Mouse (Mus musculus) hindbrain, embryonic 10.5 days (tissue): ENCODE results near the gene Chrnb4. TPM values are rescaled to one million over a fixed set of nuclear protein-coding genes. Genes with fewer than 3 reads are reported as not detected.

Experiments
- DNase-seq: peaks from one replicate; pipeline ENCODE4 v3.0.0-alpha.2; 2017; ENCODE audit warnings: low spot score
- H3K27ac ChIP-seq: fragments of 300-500 bp; sonication (generic); 2 replicates; pipeline ENCODE4 v1.5.1; 2016; ENCODE audit warnings: mild to moderate bottlenecking, moderate library complexity
- H3K27me3 ChIP-seq: fragments of 300-500 bp; sonication (generic); 2 replicates; pipeline ENCODE4 v1.6.1; 2016; ENCODE audit warnings: mild to moderate bottlenecking; ENCODE audit not compliant: poor library complexity, insufficient read depth, severe bottlenecking
- H3K36me3 ChIP-seq: fragments of 300-500 bp; sonication (generic); 2 replicates; pipeline ENCODE4 v1.6.1; 2016; ENCODE audit warnings: mild to moderate bottlenecking, moderate library complexity
- H3K4me1 ChIP-seq: fragments of 300-500 bp; sonication (generic); replicated peaks from 2 replicates; pipeline ENCODE4 v1.6.1; 2016; ENCODE audit warnings: mild to moderate bottlenecking
- H3K4me3 ChIP-seq: fragments of 300-500 bp; sonication (generic); 2 replicates; pipeline ENCODE4 v1.5.1; 2016; ENCODE audit warnings: mild to moderate bottlenecking, moderate library complexity
- H3K9me3 ChIP-seq: fragments of 300-500 bp; sonication (generic); 2 replicates; pipeline ENCODE4 v1.6.1; 2016; ENCODE audit warnings: mild to moderate bottlenecking, moderate library complexity
- WGBS: fragments of 180-500 bp; shearing (Covaris S2); methylation state at CpG from one replicate; pipeline ENCODE4 v1.1.7; 2016; 5-methylcytosine and 5-hydroxymethylcytosine counted together
- polyA plus RNA-seq: library from polyadenylated mRNA; unstranded; fragments of >200 nt; fragmentation: Nextera tagmentation; extraction: Ambion mirVana; gene quantifications from 2 replicates; pipeline ENCODE4 v1.2.1, GENCODE M21; 2016

Chrnb4 gene
- polyA plus RNA-seq, 1 experiment from 2014 or later = 4.4 TPM

DNA sequence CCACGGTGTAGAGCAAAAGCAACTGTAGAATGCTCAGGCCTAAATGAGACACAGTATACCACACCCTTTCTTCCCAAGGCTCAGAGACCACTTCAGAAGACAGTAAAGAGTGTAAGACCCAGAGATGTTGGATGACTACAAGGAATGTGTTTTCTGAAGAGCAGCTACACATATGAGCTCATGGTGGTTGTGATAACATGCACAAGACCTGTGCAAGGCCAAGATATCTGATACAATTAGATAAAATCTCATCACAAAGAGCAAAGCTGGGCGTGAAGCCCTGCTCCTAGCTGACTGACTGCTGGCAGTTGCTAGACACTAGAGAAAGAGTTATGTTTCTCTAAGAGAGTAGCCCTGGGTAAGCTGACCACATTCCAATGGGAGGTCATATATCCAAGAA lies 38.9 kb downstream of the Chrnb4 start:
- H3K4me1 ChIP-seq = peaks cover 6% of the 10 kb centered on the region; the same call in 1 of the 2 replicates
- WGBS = 88% methylated on average over 2 of the region's 2 CpGs

GRCm38 (mm10) chr9:55003609-55004008 lies 45.0 kb downstream of the Chrnb4 start:
- no peak for DNase-seq
- H3K4me3 ChIP-seq = no peak overlapping the region
- no peaks in the 10 kb centered on the region for H3K9me3 ChIP-seq
- H3K27ac ChIP-seq = no peak overlapping the region
- 84% methylated on average over 4 of the region's 4 CpGs for WGBS
- H3K36me3 ChIP-seq = no peaks in the 10 kb centered on the region
- no peaks in the 10 kb centered on the region for H3K27me3 ChIP-seq
- no peaks in the 10 kb centered on the region for H3K4me1 ChIP-seq

More for the DNA sequence above, 38.9 kb downstream of the Chrnb4 start:
- Histone ChIP-seq H3K27ac (no peak overlapping the region), H3K9me3 (no peaks in the 10 kb centered on the region), H3K4me3 (no peak overlapping the region), H3K27me3 (no peaks in the 10 kb centered on the region), H3K36me3 (no peaks in the 10 kb centered on the region)
- no peak for DNase-seq

DNA sequence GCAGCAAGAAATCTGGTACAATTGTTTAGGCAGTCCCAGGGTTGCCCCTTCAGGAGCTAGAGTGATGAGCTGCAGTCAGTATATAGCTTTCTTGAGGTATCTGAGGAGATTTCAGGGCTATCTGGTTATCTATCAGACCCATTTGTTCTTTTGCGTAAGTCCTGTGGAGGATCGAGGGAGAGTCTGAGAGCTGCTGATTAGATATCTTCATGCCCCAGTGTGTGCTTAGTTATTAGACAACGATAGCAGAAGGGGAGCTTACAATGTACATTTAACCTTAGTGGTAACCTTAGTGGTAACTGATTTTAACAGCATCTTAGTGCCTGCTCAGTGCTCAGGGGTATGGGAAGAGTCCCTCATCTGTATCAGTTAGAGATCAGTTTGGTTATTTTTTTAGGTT lies 52.9 kb downstream of the Chrnb4 start:
- DNase-seq = no peak
- WGBS = 85% methylated on average over 3 of the region's 3 CpGs
- no peaks in the 10 kb centered on the region for H3K4me1 ChIP-seq

GRCm38 (mm10) chr9:54994381-54994780 lies 54.2 kb downstream of the Chrnb4 start:
- Histone ChIP-seq H3K27me3 (no peaks in the 10 kb centered on the region), H3K27ac (no peak overlapping the region), H3K4me1 (no peaks in the 10 kb centered on the region), H3K4me3 (no peak overlapping the region), H3K9me3 (no peaks in the 10 kb centered on the region), H3K36me3 (no peaks in the 10 kb centered on the region)
- 38% methylated on average over 3 of the region's 3 CpGs for WGBS
- DNase-seq = no peak

More for the DNA sequence above, 52.9 kb downstream of the Chrnb4 start:
- Histone ChIP-seq H3K36me3 (no peaks in the 10 kb centered on the region), H3K27ac (no peak overlapping the region), H3K4me3 (no peak overlapping the region), H3K9me3 (no peaks in the 10 kb centered on the region), H3K27me3 (no peaks in the 10 kb centered on the region)

DNA sequence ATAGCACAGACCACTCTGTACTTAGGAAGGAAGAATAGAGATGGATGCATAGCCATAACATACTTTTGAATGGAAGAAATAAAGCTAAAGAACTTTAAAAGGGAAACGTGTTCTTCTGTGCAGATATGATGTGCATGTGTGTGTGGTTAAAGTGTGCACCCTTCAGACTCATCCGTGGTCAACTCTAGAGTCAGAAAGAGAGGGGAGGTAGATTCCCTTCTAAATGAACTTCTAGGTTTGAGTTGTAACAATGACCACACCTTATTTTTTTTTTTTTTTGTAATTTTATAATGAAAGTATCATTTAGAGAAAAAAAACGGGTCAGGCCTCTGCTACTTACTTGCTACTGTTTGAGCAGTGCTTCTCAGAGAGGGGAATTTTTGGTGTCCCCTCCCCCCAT lies 58.2 kb downstream of the Chrnb4 start:
- Histone ChIP-seq H3K27ac (no peak overlapping the region), H3K27me3 (no peaks in the 10 kb centered on the region), H3K4me3 (no peak overlapping the region), H3K9me3 (no peaks in the 10 kb centered on the region), H3K36me3 (no peaks in the 10 kb centered on the region), H3K4me1 (no peaks in the 10 kb centered on the region)
- 85% methylated on average over 3 of the region's 3 CpGs for WGBS
- no peak for DNase-seq

DNA sequence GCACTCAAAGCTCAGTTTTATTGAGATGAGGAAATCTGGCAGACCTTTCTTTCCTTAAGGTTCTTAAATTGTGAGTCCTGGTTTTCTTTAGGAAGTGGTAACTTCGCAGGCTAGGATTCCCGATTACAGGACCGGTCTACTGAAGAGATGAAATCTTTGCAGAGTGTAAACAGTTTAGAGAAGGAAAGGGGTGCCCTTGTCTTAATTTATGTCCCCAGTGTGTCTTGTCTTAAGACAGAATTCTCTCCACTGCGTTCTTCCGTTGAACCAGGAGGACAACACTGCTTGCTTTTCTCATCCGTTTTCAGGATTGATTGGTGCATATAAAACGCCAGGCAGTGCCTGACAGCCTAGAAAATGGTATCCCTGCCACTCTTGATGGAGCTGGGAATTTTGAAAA lies 66.2 kb downstream of the Chrnb4 start:
- DNase-seq = no peak
- Histone ChIP-seq H3K9me3 (no peaks in the 10 kb centered on the region), H3K4me3 (peak overlapping the region; percentile 69), H3K27ac (no peak overlapping the region), H3K36me3 (no peaks in the 10 kb centered on the region), H3K4me1 (peaks cover 24% of the 10 kb centered on the region), H3K27me3 (peaks cover 56% of the 10 kb centered on the region)
- 9% methylated on average over 7 of the region's 7 CpGs for WGBS

- Histone ChIP-seq H3K4me3 (peak overlapping the region; percentile 69), H3K4me1 (peaks cover 24% of the 10 kb centered on the region), H3K36me3 (no peaks in the 10 kb centered on the region), H3K27me3 (peaks cover 56% of the 10 kb centered on the region), H3K27ac (peak overlapping the region; percentile 79), H3K9me3 (no peaks in the 10 kb centered on the region)
- peak; percentile 74 for DNase-seq
- under 1% methylated on average over 85 of the region's 85 CpGs for WGBS
These were observed 67.0 kb downstream of the Chrnb4 start for GRCm38 (mm10) chr9:54981291-54982191.

- WGBS = 65% methylated on average over 8 of the region's 8 CpGs
- DNase-seq = no peak
- H3K27me3 ChIP-seq = peaks cover 56% of the 10 kb centered on the region
- H3K4me3 ChIP-seq = peak within 1 kb of the TSS; percentile 69
- no peaks in the 10 kb centered on the region for H3K36me3 ChIP-seq
- H3K9me3 ChIP-seq = no peaks in the 10 kb centered on the region
- peak within 1 kb of the TSS; percentile 79 for H3K27ac ChIP-seq
- H3K4me1 ChIP-seq = peaks cover 24% of the 10 kb centered on the region
These were observed 67.9 kb downstream of the Chrnb4 start, which contains the start of gene Chrna5 for GRCm38 (mm10) chr9:54980674-54981073. Gene Chrna5 (plus strand): TSS chr9:54980880.

Other genes starting within 250 kb of the Chrnb4 start
- 41.6 and 44.1 TPM in 2 replicates for gene Ireb2, start 185.0 kb downstream of the Chrnb4 start, polyA plus RNA-seq
- 4.6 and 4.7 TPM in 2 replicates for gene Hykk, start 131.5 kb downstream of the Chrnb4 start, polyA plus RNA-seq
- gene Psma4, start 98.0 kb downstream of the Chrnb4 start, polyA plus RNA-seq = 319 and 324 TPM in 2 replicates
- 0.69 and 1.0 TPM in 2 replicates for gene AY074887, start 97.8 kb downstream of the Chrnb4 start, polyA plus RNA-seq
- 2.3 and 3.4 TPM in 2 replicates for gene Chrna5, start 67.9 kb downstream of the Chrnb4 start, polyA plus RNA-seq
- gene Chrna3, start 22.2 kb downstream of the Chrnb4 start, polyA plus RNA-seq = 13.7 and 17.3 TPM in 2 replicates
- gene Ube2q2, start 100.1 kb upstream of the Chrnb4 start, polyA plus RNA-seq = 39.5 and 41.2 TPM in 2 replicates
- 75.0 and 82.5 TPM in 2 replicates for gene Fbxo22, start 160.1 kb upstream of the Chrnb4 start, polyA plus RNA-seq